Mouse (Mus musculus) stomach, embryonic 15.5 days (tissue): ENCODE measurements around the gene Rita1. TPM values are rescaled to one million over a fixed set of nuclear protein-coding genes. Genes with fewer than 3 reads are reported as not detected.
A peak's percentile ranks its signal among the peaks of the same experiment; 100 is the strongest.

ENCODE experiments used
- ATAC-seq: fragments of 200-750 bp; cut with Nextera tagmentation; 2 replicates; pipeline ENCODE4 v1.8.0; 2017; ENCODE audit warnings: low read depth, moderate number of reproducible peaks, moderate TSS enrichment; ENCODE audit not compliant: insufficient read depth, low FRiP score
- H3K27ac ChIP-seq: fragments of 300-500 bp; sonication (generic); 2 replicates; pipeline ENCODE4 v1.5.1; 2015; ENCODE audit warnings: mild to moderate bottlenecking, inconsistent platforms
- H3K27me3 ChIP-seq: fragments of 300-500 bp; sonication (generic); replicated peaks from 2 replicates; pipeline ENCODE4 v1.6.1; 2015; ENCODE audit warnings: inconsistent platforms
- H3K36me3 ChIP-seq: fragments of 300-500 bp; sonication (generic); 2 replicates; pipeline ENCODE4 v1.6.1; 2015; ENCODE audit warnings: inconsistent platforms
- H3K4me1 ChIP-seq: fragments of 300-500 bp; sonication (generic); 2 replicates; pipeline ENCODE4 v1.6.1; 2015; ENCODE audit warnings: inconsistent platforms
- H3K4me2 ChIP-seq: fragments of 300-500 bp; sonication (generic); 2 replicates; pipeline ENCODE4 v1.6.1; 2015; ENCODE audit warnings: mild to moderate bottlenecking, inconsistent platforms
- H3K4me3 ChIP-seq: fragments of 300-500 bp; sonication (generic); replicated peaks from 2 replicates; pipeline ENCODE4 v1.5.1; 2015; ENCODE audit warnings: inconsistent platforms
- H3K9ac ChIP-seq: fragments of 300-500 bp; sonication (generic); 2 replicates; pipeline ENCODE4 v1.6.1; 2015; ENCODE audit warnings: inconsistent platforms
- H3K9me3 ChIP-seq: fragments of 300-500 bp; sonication (generic); 2 replicates; pipeline ENCODE4 v1.6.1; 2016; ENCODE audit warnings: inconsistent platforms
- WGBS: fragments of 180-500 bp; shearing (Covaris S2); methylation state at CpG from one replicate; pipeline ENCODE4 v1.1.7; 2015; 5-methylcytosine and 5-hydroxymethylcytosine counted together
- polyA plus RNA-seq: library from polyadenylated mRNA; unstranded; fragments of >200 nt; fragmentation: Nextera tagmentation; extraction: Ambion mirVana; gene quantifications from 2 replicates; pipeline ENCODE4 v1.2.1, GENCODE M21; 2015

Gene Rita1
- polyA plus RNA-seq, 1 experiment from 2014 or later = 10.4 TPM

- no peaks in the 10 kb centered on the region for H3K9me3 ChIP-seq
- no peaks in the 10 kb centered on the region for H3K27me3 ChIP-seq
- no peak overlapping the region for H3K4me2 ChIP-seq
- ATAC-seq = no peak
- H3K4me1 ChIP-seq = peaks cover 84% of the 10 kb centered on the region
- H3K27ac ChIP-seq = peak overlapping the region; percentile 77
- no peak overlapping the region for H3K9ac ChIP-seq
- H3K36me3 ChIP-seq = no peaks in the 10 kb centered on the region
- H3K4me3 ChIP-seq = no peak overlapping the region
- WGBS = 62% methylated on average over 9 of the region's 9 CpGs
Measured at GRCm38 (mm10) chr5:120566681-120567252, 45.6 kb downstream of the Rita1 start.

GRCm38 (mm10) chr5:120566101-120566500 lies 46.3 kb downstream of the Rita1 start:
- 62% methylated on average over 5 of the region's 5 CpGs for WGBS
- H3K4me1 ChIP-seq = peaks cover 80% of the 10 kb centered on the region
- H3K27me3 ChIP-seq = no peaks in the 10 kb centered on the region
- no peaks in the 10 kb centered on the region for H3K9me3 ChIP-seq
- H3K4me3 ChIP-seq = no peak overlapping the region
- no peaks in the 10 kb centered on the region for H3K36me3 ChIP-seq
- no peak overlapping the region for H3K4me2 ChIP-seq
- no peak overlapping the region for H3K9ac ChIP-seq
- peak overlapping the region; percentile 77 for H3K27ac ChIP-seq
- ATAC-seq = no peak

- H3K9ac ChIP-seq = no peak overlapping the region
- no peak overlapping the region for H3K4me2 ChIP-seq
- no peaks in the 10 kb centered on the region for H3K9me3 ChIP-seq
- ATAC-seq = no peak
- H3K4me3 ChIP-seq = no peak overlapping the region
- peaks cover 79% of the 10 kb centered on the region for H3K4me1 ChIP-seq
- WGBS = 43% methylated on average over 15 of the region's 15 CpGs
- no peaks in the 10 kb centered on the region for H3K27me3 ChIP-seq
- peak overlapping the region; percentile 77 for H3K27ac ChIP-seq
- H3K36me3 ChIP-seq = no peaks in the 10 kb centered on the region
Measured at GRCm38 (mm10) chr5:120565171-120565905, 47.1 kb downstream of the Rita1 start.

- Histone ChIP-seq H3K9me3 (no peaks in the 10 kb centered on the region), H3K36me3 (no peaks in the 10 kb centered on the region), H3K9ac (no peak overlapping the region), H3K27me3 (no peaks in the 10 kb centered on the region), H3K4me1 (peaks cover 76% of the 10 kb centered on the region), H3K4me2 (no peak overlapping the region), H3K27ac (peak overlapping the region; percentile 93; the same call in 1 of the 2 replicates), H3K4me3 (no peak overlapping the region)
- ATAC-seq = no peak
- WGBS = 23% methylated on average over 4 of the region's 4 CpGs
Measured at GRCm38 (mm10) chr5:120563914-120564311, 48.5 kb downstream of the Rita1 start.

GRCm38 (mm10) chr5:120562956-120563913 lies 49.2 kb downstream of the Rita1 start:
- no peak overlapping the region for H3K9ac ChIP-seq
- H3K4me2 ChIP-seq = peak overlapping the region; percentile 40
- 31% methylated on average over 28 of the region's 28 CpGs for WGBS
- ATAC-seq = peak; percentile 63
- no peaks in the 10 kb centered on the region for H3K9me3 ChIP-seq
- no peaks in the 10 kb centered on the region for H3K36me3 ChIP-seq
- no peak overlapping the region for H3K4me3 ChIP-seq
- peak overlapping the region; percentile 93 for H3K27ac ChIP-seq
- peaks cover 70% of the 10 kb centered on the region for H3K4me1 ChIP-seq
- no peaks in the 10 kb centered on the region for H3K27me3 ChIP-seq

GRCm38 (mm10) chr5:120560616-120561311 lies 51.6 kb downstream of the Rita1 start:
- Histone ChIP-seq H3K27me3 (no peaks in the 10 kb centered on the region), H3K4me3 (peak overlapping the region; percentile 15), H3K27ac (peak overlapping the region; percentile 87), H3K4me2 (peak overlapping the region; percentile 48), H3K4me1 (peaks cover 45% of the 10 kb centered on the region), H3K9me3 (no peaks in the 10 kb centered on the region), H3K9ac (no peak overlapping the region), H3K36me3 (peaks cover 6% of the 10 kb centered on the region; the same call in 1 of the 2 replicates)
- WGBS = 4% methylated on average over 16 of the region's 16 CpGs
- peak; percentile 41; the same call in 1 of the 2 replicates for ATAC-seq

GRCm38 (mm10) chr5:120560129-120560615 lies 52.2 kb downstream of the Rita1 start:
- peak overlapping the region; percentile 87 for H3K27ac ChIP-seq
- H3K4me2 ChIP-seq = peak overlapping the region; percentile 48
- peaks cover 39% of the 10 kb centered on the region for H3K4me1 ChIP-seq
- no peak overlapping the region for H3K9ac ChIP-seq
- no peaks in the 10 kb centered on the region for H3K9me3 ChIP-seq
- WGBS = 37% methylated on average over 9 of the region's 9 CpGs
- peaks cover 9% of the 10 kb centered on the region; the same call in 1 of the 2 replicates for H3K36me3 ChIP-seq
- H3K27me3 ChIP-seq = no peaks in the 10 kb centered on the region
- H3K4me3 ChIP-seq = peak overlapping the region; percentile 15
- ATAC-seq = no peak

GRCm38 (mm10) chr5:120558762-120559161 lies 53.6 kb downstream of the Rita1 start:
- Histone ChIP-seq H3K4me3 (peak overlapping the region; percentile 5), H3K27ac (peak overlapping the region; percentile 59), H3K9ac (no peak overlapping the region), H3K27me3 (no peaks in the 10 kb centered on the region), H3K4me1 (peaks cover 30% of the 10 kb centered on the region), H3K9me3 (no peaks in the 10 kb centered on the region), H3K36me3 (peaks cover 20% of the 10 kb centered on the region; the same call in 1 of the 2 replicates), H3K4me2 (peak overlapping the region; percentile 42)
- no peak for ATAC-seq
- 48% methylated on average over 14 of the region's 14 CpGs for WGBS

GRCm38 (mm10) chr5:120558041-120558440 lies 54.3 kb downstream of the Rita1 start:
- H3K4me1 ChIP-seq = peaks cover 23% of the 10 kb centered on the region
- no peak for ATAC-seq
- H3K27ac ChIP-seq = no peak overlapping the region
- H3K36me3 ChIP-seq = peaks cover 21% of the 10 kb centered on the region; the same call in 1 of the 2 replicates
- no peak overlapping the region for H3K4me2 ChIP-seq
- H3K9ac ChIP-seq = no peak overlapping the region
- H3K4me3 ChIP-seq = no peak overlapping the region
- H3K27me3 ChIP-seq = no peaks in the 10 kb centered on the region
- no peaks in the 10 kb centered on the region for H3K9me3 ChIP-seq
- WGBS = 73% methylated on average over 8 of the region's 8 CpGs

GRCm38 (mm10) chr5:120555871-120556270 lies 56.5 kb downstream of the Rita1 start:
- H3K4me1 ChIP-seq = peaks cover 14% of the 10 kb centered on the region
- no peak for ATAC-seq

GRCm38 (mm10) chr5:120550673-120551072 lies 61.7 kb downstream of the Rita1 start:
- Histone ChIP-seq H3K27ac (no peak overlapping the region), H3K27me3 (no peaks in the 10 kb centered on the region), H3K4me3 (no peak overlapping the region), H3K4me1 (no peaks in the 10 kb centered on the region), H3K9ac (no peak overlapping the region), H3K9me3 (no peaks in the 10 kb centered on the region), H3K4me2 (no peak overlapping the region), H3K36me3 (peaks cover 23% of the 10 kb centered on the region)
- no peak for ATAC-seq
- WGBS = 95% methylated on average over 5 of the region's 5 CpGs

More at GRCm38 (mm10) chr5:120555871-120556270, 56.5 kb downstream of the Rita1 start:
- Histone ChIP-seq H3K4me2 (no peak overlapping the region), H3K27ac (no peak overlapping the region), H3K9me3 (no peaks in the 10 kb centered on the region), H3K9ac (no peak overlapping the region), H3K4me3 (no peak overlapping the region), H3K36me3 (peaks cover 21% of the 10 kb centered on the region; the same call in 1 of the 2 replicates), H3K27me3 (no peaks in the 10 kb centered on the region)
- 89% methylated on average over 24 of the region's 24 CpGs for WGBS
